Mouse (Mus musculus): ENCODE data around the gene Fn1. TPM values are rescaled to one million over a fixed set of nuclear protein-coding genes. Genes with fewer than 3 reads are reported as not detected.

Gene Fn1
- 9.3 to 15.8 TPM (median 9.9 TPM) in 3 replicates for total RNA-seq (2017)

GRCm38 (mm10) chr1:71652551-71653399, at the start of gene Fn1:
Gene Fn1, minus strand, starts transcription at chr1:71653200.
- ATAC-seq (replicated peaks; ENCODE audit: insufficient number of reproducible peaks, low FRiP score, low TSS enrichment, poor library complexity, severe bottlenecking), result peak; percentile 53

GRCm38 (mm10) chr1:71696093-71696492, 43.1 kb upstream of the Fn1 start:
- ATAC-seq (replicated peaks; ENCODE audit: insufficient number of reproducible peaks, low FRiP score, low TSS enrichment, poor library complexity, severe bottlenecking), result no peak

GRCm38 (mm10) chr1:71691472-71692277, 38.7 kb upstream of the Fn1 start:
- ATAC-seq (replicated peaks; ENCODE audit: insufficient number of reproducible peaks, low FRiP score, low TSS enrichment, poor library complexity, severe bottlenecking), result no peak

- no peak for ATAC-seq (replicated peaks; ENCODE audit: insufficient number of reproducible peaks, low FRiP score, low TSS enrichment, poor library complexity, severe bottlenecking)
Observed at GRCm38 (mm10) chr1:71688926-71689303, 35.9 kb upstream of the Fn1 start.

GRCm38 (mm10) chr1:71688272-71688925, 35.4 kb upstream of the Fn1 start:
- no peak for ATAC-seq (replicated peaks; ENCODE audit: insufficient number of reproducible peaks, low FRiP score, low TSS enrichment, poor library complexity, severe bottlenecking)

GRCm38 (mm10) chr1:71686791-71687190, 33.8 kb upstream of the Fn1 start:
- no peak for ATAC-seq (replicated peaks; ENCODE audit: insufficient number of reproducible peaks, low FRiP score, low TSS enrichment, poor library complexity, severe bottlenecking)

- ATAC-seq (replicated peaks; ENCODE audit: insufficient number of reproducible peaks, low FRiP score, low TSS enrichment, poor library complexity, severe bottlenecking), result no peak
Observed at GRCm38 (mm10) chr1:71683736-71684135, 30.7 kb upstream of the Fn1 start.

- ATAC-seq (replicated peaks; ENCODE audit: insufficient number of reproducible peaks, low FRiP score, low TSS enrichment, poor library complexity, severe bottlenecking), result no peak
Observed at GRCm38 (mm10) chr1:71682194-71682715, 29.3 kb upstream of the Fn1 start.

- ATAC-seq (replicated peaks; ENCODE audit: insufficient number of reproducible peaks, low FRiP score, low TSS enrichment, poor library complexity, severe bottlenecking), result no peak
Observed at GRCm38 (mm10) chr1:71681306-71681705, 28.3 kb upstream of the Fn1 start.

GRCm38 (mm10) chr1:71680046-71680672, 27.2 kb upstream of the Fn1 start:
- no peak for ATAC-seq (replicated peaks; ENCODE audit: insufficient number of reproducible peaks, low FRiP score, low TSS enrichment, poor library complexity, severe bottlenecking)

- ATAC-seq (replicated peaks; ENCODE audit: insufficient number of reproducible peaks, low FRiP score, low TSS enrichment, poor library complexity, severe bottlenecking), result no peak
Observed at GRCm38 (mm10) chr1:71675420-71675819, 22.4 kb upstream of the Fn1 start.

- no peak for ATAC-seq (replicated peaks; ENCODE audit: insufficient number of reproducible peaks, low FRiP score, low TSS enrichment, poor library complexity, severe bottlenecking)
Observed at GRCm38 (mm10) chr1:71674274-71674673, 21.3 kb upstream of the Fn1 start.

GRCm38 (mm10) chr1:71673398-71673910, 20.5 kb upstream of the Fn1 start:
- ATAC-seq (replicated peaks; ENCODE audit: insufficient number of reproducible peaks, low FRiP score, low TSS enrichment, poor library complexity, severe bottlenecking), result no peak

- ATAC-seq (replicated peaks; ENCODE audit: insufficient number of reproducible peaks, low FRiP score, low TSS enrichment, poor library complexity, severe bottlenecking), result no peak
Observed at GRCm38 (mm10) chr1:71672346-71672745, 19.3 kb upstream of the Fn1 start.

GRCm38 (mm10) chr1:71663242-71663641, 10.2 kb upstream of the Fn1 start:
- no peak for ATAC-seq (replicated peaks; ENCODE audit: insufficient number of reproducible peaks, low FRiP score, low TSS enrichment, poor library complexity, severe bottlenecking)

GRCm38 (mm10) chr1:71658632-71659031, 5.6 kb upstream of the Fn1 start:
- ATAC-seq (replicated peaks; ENCODE audit: insufficient number of reproducible peaks, low FRiP score, low TSS enrichment, poor library complexity, severe bottlenecking), result no peak

- ATAC-seq (replicated peaks; ENCODE audit: insufficient number of reproducible peaks, low FRiP score, low TSS enrichment, poor library complexity, severe bottlenecking), result no peak
Observed at GRCm38 (mm10) chr1:71656309-71656708, 3.3 kb upstream of the Fn1 start.

- no peak for ATAC-seq (replicated peaks; ENCODE audit: insufficient number of reproducible peaks, low FRiP score, low TSS enrichment, poor library complexity, severe bottlenecking)
Observed at GRCm38 (mm10) chr1:71654221-71654620, 1.2 kb upstream of the Fn1 start.
